Mouse (Mus musculus) ES-Bruce4 (cell line): Measurements from ENCODE around the gene Ccdc58. TPM values are rescaled to one million over a fixed set of nuclear protein-coding genes. Genes with fewer than 3 reads are reported as not detected.
"Not testable (repeated sequence)": the region's sequence is repeated elsewhere in the genome, so short reads cannot be mapped to it uniquely, and the experiment has no call there.

Experiments
- H3K27ac ChIP-seq: 2 replicates; pipeline ENCODE4 v1.5.1; 2012; ENCODE audit warnings: low read length, inconsistent platforms; ENCODE audit not compliant: insufficient read depth
- H3K27me3 ChIP-seq: 2 replicates; pipeline ENCODE4 v1.6.1; 2012; ENCODE audit warnings: mild to moderate bottlenecking, low read length, inconsistent platforms; ENCODE audit not compliant: control insufficient read depth, poor library complexity, insufficient read depth, severe bottlenecking
- H3K36me3 ChIP-seq: 2 replicates; pipeline ENCODE4 v1.6.1; 2012; ENCODE audit warnings: inconsistent platforms, mild to moderate bottlenecking, low read length, moderate library complexity; ENCODE audit not compliant: control insufficient read depth, poor library complexity, insufficient read depth, severe bottlenecking
- H3K4me1 ChIP-seq: one replicate; pipeline ENCODE4 v1.8.1; 2011; ENCODE audit warnings: low read length; ENCODE audit not compliant: control insufficient read depth, insufficient read depth
- H3K4me3 ChIP-seq: 2 replicates; pipeline ENCODE4 v1.5.1; 2011; ENCODE audit warnings: low read depth, mild to moderate bottlenecking, low read length
- H3K9ac ChIP-seq: 2 replicates; pipeline ENCODE4 v1.6.1; 2012; ENCODE audit warnings: low read depth, mild to moderate bottlenecking, inconsistent platforms; ENCODE audit not compliant: poor library complexity, severe bottlenecking
- H3K9me3 ChIP-seq: replicated peaks from 2 replicates; pipeline ENCODE4 v1.6.1; 2012; ENCODE audit warnings: mild to moderate bottlenecking, low read length, inconsistent platforms; ENCODE audit not compliant: control insufficient read depth, poor library complexity, insufficient read depth, severe bottlenecking
- CTCF ChIP-seq: IDR thresholded peaks from one replicate; pipeline ENCODE4 v1.8.1; 2011; ENCODE audit warnings: low read depth, low read length
- EP300 ChIP-seq: IDR thresholded peaks from 2 replicates; pipeline ENCODE4 v1.6.1; 2011; ENCODE audit warnings: low read depth, low read length; ENCODE audit not compliant: insufficient read depth
- POLR2A ChIP-seq: IDR thresholded peaks from one replicate; pipeline ENCODE4 v1.8.1; 2011; ENCODE audit warnings: low read length; ENCODE audit not compliant: insufficient read depth
- polyA plus RNA-seq: library from polyadenylated mRNA; stranded (reverse); fragments of >200 nt; gene quantifications from 2 replicates; pipeline ENCODE4 v1.2.4, GENCODE M21; 2011; ENCODE audit warnings: low read depth; ENCODE audit not compliant: missing spikeins, insufficient read depth, insufficient read length

Ccdc58 gene
- polyA plus RNA-seq, 1 experiment = 279 TPM

DNA sequence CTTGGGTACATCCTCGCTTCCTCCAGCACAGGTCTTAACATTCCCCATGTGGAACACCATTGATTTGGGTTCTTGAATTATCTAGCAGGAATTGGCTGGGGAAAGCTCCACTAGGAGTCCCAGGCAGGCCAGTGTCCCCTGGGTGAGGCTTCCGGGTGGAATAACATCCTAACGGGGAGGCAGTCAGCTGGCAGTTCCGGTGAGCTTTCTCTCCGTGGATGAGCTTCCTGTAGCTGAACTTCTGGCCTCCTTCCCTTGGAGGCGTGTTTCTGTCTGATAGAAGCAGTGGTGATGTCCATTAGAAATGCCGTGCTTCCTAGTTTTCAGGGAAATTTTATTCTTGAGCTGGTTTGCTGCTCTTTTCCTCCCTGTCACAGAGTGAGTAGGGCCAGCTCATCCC is 17.6 kb downstream of the Ccdc58 start:
- Histone ChIP-seq H3K36me3 (peaks cover 40% of the 10 kb centered on the region), H3K4me1 (peaks cover 2% of the 10 kb centered on the region), H3K9ac (no peak overlapping the region), H3K4me3 (no peak overlapping the region), H3K27me3 (no peaks in the 10 kb centered on the region), H3K27ac (no peak overlapping the region), H3K9me3 (no peaks in the 10 kb centered on the region)
- TF ChIP-seq EP300 (no peak), POLR2A (no peak), CTCF (no peak)

DNA sequence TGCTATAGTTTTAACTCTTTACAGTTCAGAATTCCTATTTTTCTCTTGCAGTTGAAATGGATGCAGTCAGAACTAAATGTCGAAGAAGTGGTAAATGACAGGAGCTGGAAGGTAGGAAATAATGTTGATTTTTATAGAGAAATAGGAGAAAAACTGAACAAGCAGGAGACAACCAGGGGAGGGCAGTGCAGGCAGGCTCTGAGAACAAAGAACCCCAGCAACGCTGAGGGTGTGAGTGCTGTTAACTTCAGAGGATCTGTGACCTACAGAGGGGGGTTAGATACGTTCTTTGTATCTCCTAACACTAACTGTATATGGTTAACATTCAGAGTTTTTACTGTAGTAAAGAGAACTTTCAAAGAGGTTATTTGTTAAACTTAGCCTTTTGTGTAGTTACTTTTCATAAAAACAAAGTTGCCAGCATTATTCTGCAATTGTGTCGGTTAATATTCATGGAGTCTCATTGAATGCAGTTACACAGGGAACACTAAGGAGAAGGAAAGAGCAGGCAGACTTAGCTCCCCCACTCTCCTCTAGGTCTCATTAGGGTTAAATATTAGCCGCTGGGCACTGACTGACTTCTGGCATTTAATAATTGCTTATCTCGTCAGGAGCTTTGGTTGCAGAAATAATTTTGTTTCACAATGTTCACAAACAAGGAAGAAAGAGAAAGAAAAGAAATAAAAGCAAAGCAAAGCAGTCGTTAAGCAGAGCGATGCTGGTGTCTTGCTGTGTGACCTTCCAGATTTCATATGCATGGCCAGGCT is 18.5 kb downstream of the Ccdc58 start:
- Histone ChIP-seq H3K27ac (no peak overlapping the region), H3K9me3 (no peaks in the 10 kb centered on the region), H3K27me3 (no peaks in the 10 kb centered on the region), H3K36me3 (peaks cover 32% of the 10 kb centered on the region), H3K4me1 (peaks cover 2% of the 10 kb centered on the region), H3K4me3 (no peak overlapping the region), H3K9ac (no peak overlapping the region)
- TF ChIP-seq EP300 (no peak), CTCF (peak; percentile 34), POLR2A (no peak)

DNA sequence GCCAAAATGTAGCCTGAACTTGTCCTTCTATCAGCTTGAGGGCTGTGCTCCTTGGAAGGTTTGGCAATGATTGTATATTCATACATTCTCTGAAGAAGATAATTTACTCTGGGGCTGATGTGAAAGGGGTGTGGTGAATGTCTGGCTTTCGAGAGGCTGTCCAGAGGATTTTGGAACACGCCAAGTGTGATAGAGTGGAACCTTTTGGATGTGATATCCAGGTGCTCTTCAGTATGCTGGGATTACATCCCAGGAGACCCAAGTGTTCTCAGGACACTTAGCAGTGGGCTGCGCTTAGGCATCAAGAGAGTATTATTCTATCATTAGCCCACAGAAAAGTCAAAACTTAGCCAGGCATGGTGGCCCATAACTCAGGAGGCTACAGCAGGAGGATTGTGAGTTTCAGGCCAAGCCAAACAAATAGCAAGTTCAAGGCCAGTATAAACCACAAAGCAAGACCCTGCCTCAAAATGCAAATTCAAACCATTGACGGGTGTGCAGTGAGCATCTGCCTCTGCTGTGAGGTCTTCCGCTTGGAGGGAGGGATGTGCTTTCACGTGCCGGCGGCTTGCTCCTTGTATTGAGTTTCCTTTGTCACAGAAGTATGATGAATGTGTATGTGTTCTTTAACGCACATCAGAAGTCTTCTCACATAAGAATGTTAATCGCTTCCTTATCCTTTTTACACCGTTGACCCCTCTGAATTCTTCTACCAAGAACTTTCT is 19.5 kb downstream of the Ccdc58 start:
- Histone ChIP-seq H3K27ac (no peak overlapping the region; the same call in 1 of the 2 replicates), H3K9ac (no peak overlapping the region), H3K36me3 (peaks cover 23% of the 10 kb centered on the region), H3K9me3 (no peaks in the 10 kb centered on the region), H3K4me3 (no peak overlapping the region), H3K4me1 (peaks cover 2% of the 10 kb centered on the region), H3K27me3 (no peaks in the 10 kb centered on the region)
- TF ChIP-seq CTCF = no peak
- TF ChIP-seq EP300 = 0 out of 2 replicates have a peak, but pooled peaks have one; percentile 13
- no peak for TF ChIP-seq POLR2A

DNA sequence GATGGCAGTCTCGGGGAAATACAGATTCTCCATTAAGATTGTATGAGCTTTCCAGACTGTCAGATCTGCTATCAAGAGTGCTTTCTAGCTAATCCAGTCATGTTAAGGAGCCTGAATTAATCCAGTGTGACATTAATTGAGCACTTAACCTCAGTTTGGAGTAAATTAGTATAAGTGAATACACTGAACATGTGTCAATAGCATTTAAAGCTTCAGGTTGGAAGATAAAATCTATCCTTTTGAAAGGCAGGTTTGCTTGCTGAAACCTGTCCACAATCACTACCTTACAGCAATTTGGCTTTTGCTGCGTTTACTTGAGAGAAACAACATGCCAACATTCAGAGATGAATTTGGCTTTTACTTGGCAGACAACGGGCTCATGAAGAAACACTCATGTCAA is 22.6 kb downstream of the Ccdc58 start:
- H3K4me3 ChIP-seq = no peak overlapping the region

DNA sequence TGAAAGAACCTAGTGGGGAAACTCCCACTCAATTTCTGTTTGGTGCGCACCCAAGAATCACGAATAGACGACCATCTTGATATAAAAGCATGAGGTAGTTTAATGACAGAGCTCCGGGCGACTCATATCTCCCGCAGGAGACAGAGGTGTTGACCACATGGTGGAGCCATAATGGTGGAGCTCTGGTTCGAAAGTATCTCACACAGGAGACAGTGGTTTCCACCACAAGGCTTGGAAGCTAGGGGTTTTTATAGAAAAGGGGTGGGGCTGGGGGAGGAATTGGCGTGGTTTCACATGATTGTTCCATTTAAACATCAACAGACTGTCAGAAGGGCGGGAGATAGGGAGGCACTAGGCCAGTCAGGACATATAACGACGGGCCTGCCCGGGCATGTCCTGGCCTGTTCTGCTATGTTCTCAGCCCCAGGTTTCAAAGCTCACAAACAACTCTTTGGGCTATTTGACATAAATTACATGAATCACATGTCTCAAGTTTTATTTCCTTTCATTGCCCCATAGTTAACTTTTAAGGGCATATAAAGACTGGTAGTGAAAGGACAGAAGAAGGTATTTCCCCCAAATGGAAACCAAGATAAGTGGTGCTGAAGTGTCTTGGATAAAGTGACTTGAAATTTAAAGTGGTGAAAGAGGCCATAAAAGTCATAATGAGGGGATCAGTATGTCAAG is 26.5 kb downstream of the Ccdc58 start:
- H3K36me3 ChIP-seq, H3K27me3 ChIP-seq, H3K9ac ChIP-seq, H3K4me3 ChIP-seq, H3K4me1 ChIP-seq: not testable (repeated sequence)
- H3K9me3 ChIP-seq = peaks cover 20% of the 10 kb centered on the region
- peak overlapping the region; percentile 83 for H3K27ac ChIP-seq

More for the DNA sequence above, 22.6 kb downstream of the Ccdc58 start:
- no peak overlapping the region for H3K27ac ChIP-seq
- H3K36me3 ChIP-seq = peaks cover 7% of the 10 kb centered on the region
- H3K27me3 ChIP-seq = no peaks in the 10 kb centered on the region
- H3K9me3 ChIP-seq = peaks cover 8% of the 10 kb centered on the region; the same call in 1 of the 2 replicates
- TF ChIP-seq EP300 (no peak), CTCF (no peak), POLR2A (no peak)
- H3K9ac ChIP-seq = no peak overlapping the region
- H3K4me1 ChIP-seq = no peaks in the 10 kb centered on the region

DNA sequence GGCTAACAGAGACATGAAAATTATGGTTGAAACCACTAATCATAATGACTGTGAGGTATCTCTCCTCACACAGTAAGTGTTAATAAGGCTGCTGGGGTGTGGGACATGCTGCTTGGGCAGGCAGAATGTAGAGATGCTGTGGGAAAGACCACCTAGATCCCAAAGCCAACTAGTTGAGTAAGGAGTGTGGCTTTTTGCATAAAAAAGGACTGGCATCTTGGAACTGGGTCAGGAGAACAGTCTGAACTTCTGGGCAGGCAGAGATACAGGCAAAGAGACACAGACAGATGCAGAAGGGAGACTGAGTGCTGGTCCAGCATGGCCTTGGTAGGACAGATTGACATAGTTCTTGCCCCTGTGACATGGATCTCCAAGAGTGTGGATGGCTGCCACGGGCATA is 30.0 kb downstream of the Ccdc58 start:
- no peaks in the 10 kb centered on the region for H3K27me3 ChIP-seq
- H3K9me3 ChIP-seq = peaks cover 25% of the 10 kb centered on the region
- no peak overlapping the region for H3K9ac ChIP-seq
- H3K4me3 ChIP-seq = no peak overlapping the region
- H3K4me1 ChIP-seq = no peaks in the 10 kb centered on the region
- no peak overlapping the region for H3K27ac ChIP-seq
- H3K36me3 ChIP-seq = no peaks in the 10 kb centered on the region
- no peak for TF ChIP-seq EP300
- TF ChIP-seq CTCF = no peak
- TF ChIP-seq POLR2A = no peak
